Mouse (Mus musculus): ENCODE data around the gene Twnk.
"Not testable (repeated sequence)": the region's sequence is repeated elsewhere in the genome, so short reads cannot be mapped to it uniquely, and the experiment has no call there.

DNA sequence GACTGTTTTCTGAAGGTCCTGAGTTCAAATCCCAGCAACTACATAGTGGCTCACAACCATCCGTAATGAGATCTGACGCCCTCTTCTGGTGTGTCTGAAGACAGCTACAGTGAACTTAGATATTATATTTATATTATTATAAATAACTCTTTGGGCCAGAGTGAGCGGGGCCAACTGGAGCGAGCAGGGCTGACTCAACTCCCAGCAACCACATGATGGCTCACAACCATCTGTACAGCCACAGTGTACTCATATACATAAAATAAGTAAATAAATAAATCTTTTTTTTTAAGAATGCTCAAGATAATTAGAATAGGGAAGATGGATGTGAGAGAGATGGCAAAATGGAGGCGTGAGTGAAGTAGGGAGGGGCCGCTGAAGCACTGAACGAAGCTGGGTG is 32.7 kb downstream of the Twnk start:
- not testable (repeated sequence) for TF ChIP-seq CTCF (IDR thresholded peaks at IDR 0.05; ENCODE audit: control insufficient read depth, insufficient read depth, low read length); POLR2A (IDR thresholded peaks at IDR 0.05; ENCODE audit: borderline replicate concordance, control insufficient read depth, low read depth, low read length)

All from bone marrow, adult 2 months (tissue).